ENCODE assay signal across 8 mouse cellular contexts in the genomic region with DNA sequence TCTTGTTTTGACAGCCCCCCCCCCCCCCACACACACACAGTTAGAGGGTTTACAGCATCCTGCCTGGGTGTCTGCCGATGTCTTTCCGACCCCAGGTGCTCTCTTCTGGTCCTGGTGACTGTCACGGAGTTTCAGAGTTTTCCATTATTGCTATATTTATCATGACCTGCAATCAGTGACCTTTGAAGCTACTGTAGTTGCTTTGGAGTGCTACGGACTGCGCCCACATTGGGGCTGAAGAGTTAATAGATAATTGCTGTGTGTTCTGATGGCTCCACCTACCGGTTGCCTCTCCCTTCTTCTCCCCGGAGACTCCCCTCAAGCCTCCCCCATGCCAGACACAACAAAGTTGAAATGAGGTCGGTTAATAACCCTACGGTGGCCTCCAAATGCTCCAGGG. TPM values are rescaled to one million over a fixed set of nuclear protein-coding genes. Genes with fewer than 3 reads are reported as not detected.
DNase-seq lines count a peak whose midpoint lies in the region; ATAC-seq and TF ChIP-seq lines count a peak whose summit lies in the region.
"Had no signal": no experiment of that assay in that cellular context is flagged by ENCODE, and none has a peak within 500 bp of the region (broad histone marks: within the 10 kb centered on the region; RNA-seq: fewer than 3 reads in every experiment).

No protein-coding gene starts in this region.

- H3K9me3 ChIP-seq in limb, embryonic 12.5 days = no peaks in the 10 kb centered on the region
- no peaks in the 10 kb centered on the region for H3K9me3 ChIP-seq in midbrain, postnatal 0 days (ENCODE audit: low read length)

- intact Hi-C loops in heart, postnatal 14 days (cut with DNase I) = loop anchor here (2.0 to 5.0 kb wide), 2 partner anchors 84 to 168 kb away; partner anchors contain the start of gene Rsad1

- 8% methylated on average over 9 of the region's 9 CpGs for WGBS in limb, embryonic 12.5 days
- 12% methylated on average over 9 of the region's 9 CpGs for WGBS in midbrain, postnatal 0 days

- peaks cover 15% of the 10 kb centered on the region for H3K4me1 ChIP-seq in limb, embryonic 12.5 days (replicated peaks)
- no peaks in the 10 kb centered on the region; the same call in 1 of the 2 replicates for H3K4me1 ChIP-seq in midbrain, postnatal 0 days (ENCODE audit: insufficient read depth, low read length)

- peaks cover 7% of the 10 kb centered on the region; the same call in 1 of the 2 replicates for H3K27me3 ChIP-seq in limb, embryonic 12.5 days
- no peaks in the 10 kb centered on the region for H3K27me3 ChIP-seq in midbrain, postnatal 0 days (ENCODE audit: insufficient read depth, low read length)

- H3K4me2 ChIP-seq in limb, embryonic 12.5 days = peak overlapping the region; percentile 36
- H3K4me2 ChIP-seq in midbrain, postnatal 0 days (ENCODE audit: low read depth, low read length, poor library complexity, severe bottlenecking) = no peak overlapping the region

- H3K4me3 ChIP-seq in limb, embryonic 12.5 days (replicated peaks) = no peak overlapping the region
- H3K4me3 ChIP-seq in midbrain, postnatal 0 days (ENCODE audit: low read depth, low read length) = no peak overlapping the region

- no peaks in the 10 kb centered on the region for H3K36me3 ChIP-seq in limb, embryonic 12.5 days
- no peaks in the 10 kb centered on the region for H3K36me3 ChIP-seq in midbrain, postnatal 0 days (ENCODE audit: insufficient read depth, low read length)

- H3K9ac ChIP-seq in limb, embryonic 12.5 days (replicated peaks) = no peak overlapping the region
- H3K9ac ChIP-seq in midbrain, postnatal 0 days (replicated peaks; ENCODE audit: low read length, poor library complexity, severe bottlenecking) = no peak overlapping the region

- peak; percentile 55 for TF ChIP-seq CTCF in midbrain, postnatal 0 days (IDR thresholded peaks at IDR 0.05)

- peak; percentile 82 for DNase-seq in CD4-positive, CD25-positive, alpha-beta regulatory T cell, adult 2 months (ENCODE audit: low read depth, low spot score)
- peak; percentile 74 for DNase-seq in Muller cell, postnatal 12 days (ENCODE audit: inconsistent ontology term)
- DNase-seq in embryo, embryonic 10.5 days (ENCODE audit: low spot score) = peak; percentile 75
- DNase-seq in heart, postnatal 14 days = peak; percentile 48 to 67
- peak; percentile 52 for DNase-seq in midbrain, postnatal 0 days (ENCODE audit: low spot score)
- no peak for DNase-seq in urinary bladder, postnatal 4 days (ENCODE audit: low spot score in 2 of 2)

- no peak overlapping the region for H3K27ac ChIP-seq in limb, embryonic 12.5 days
- no peak overlapping the region for H3K27ac ChIP-seq in midbrain, postnatal 0 days (ENCODE audit: low read depth, low read length)

- ATAC-seq in limb, embryonic 12.5 days (ENCODE audit: insufficient number of reproducible peaks, insufficient read depth, low FRiP score, low TSS enrichment, low read depth) = no peak
- ATAC-seq in midbrain, postnatal 0 days (ENCODE audit: low FRiP score) = no peak

RNA-seq across cellular contexts. Expression of gene Gm11541, which starts 12.5 kb away (rescaled TPM):
- not detected for total RNA-seq in heart, postnatal 14 days (2021)
- polyA plus RNA-seq in limb, embryonic 12.5 days (2016; fragmentation: Nextera tagmentation; extraction: Ambion mirVana) = 0.13 and 0.17 TPM in 2 replicates
- 0.22 TPM in 1 of 2 replicates, not detected in the other for total RNA-seq in midbrain, postnatal 0 days (2014; rRNA removed)
- polyA plus RNA-seq in midbrain, postnatal 0 days (2015; fragmentation: Nextera tagmentation; extraction: Ambion mirVana) = not detected in 2 replicates

RNA-seq across cellular contexts. Expression of gene Cdc34b, which starts 24.8 kb away (rescaled TPM):
- 1 to 10 TPM; 1.2 TPM for total RNA-seq in heart, postnatal 14 days (2021)
- 0.18 TPM in 1 of 2 replicates, not detected in the other for polyA plus RNA-seq in limb, embryonic 12.5 days (2016; fragmentation: Nextera tagmentation; extraction: Ambion mirVana)
- total RNA-seq in midbrain, postnatal 0 days (2014; rRNA removed) = 1.1 TPM in 1 of 2 replicates, not detected in the other
- polyA plus RNA-seq in midbrain, postnatal 0 days (2015; fragmentation: Nextera tagmentation; extraction: Ambion mirVana) = 0.14 TPM in 1 of 2 replicates, not detected in the other
- polyA plus RNA-seq: stomach, embryonic 14.5 days had no signal

RNA-seq across cellular contexts. Expression of gene Xylt2, which starts 39.4 kb away (rescaled TPM):
- total RNA-seq in heart, postnatal 14 days (2021) = 10 to 100 TPM; 12.5 to 15.1 TPM
- 24.7 and 31.9 TPM in 2 replicates for polyA plus RNA-seq in limb, embryonic 12.5 days (2016; fragmentation: Nextera tagmentation; extraction: Ambion mirVana)
- 38.4 and 45.8 TPM in 2 replicates for total RNA-seq in midbrain, postnatal 0 days (2014; rRNA removed)
- 10.2 and 12.5 TPM in 2 replicates for polyA plus RNA-seq in midbrain, postnatal 0 days (2015; fragmentation: Nextera tagmentation; extraction: Ambion mirVana)

Comparison
In these comparisons a context has a peak if more than half of its experiments do, and no peak if none do; other contexts are left out.
1. DNase-seq: peak in CD4-positive, CD25-positive, alpha-beta regulatory T cell, adult 2 months (single experiment), Muller cell, postnatal 12 days (single experiment), embryo, embryonic 10.5 days (single experiment), heart, postnatal 14 days (2 of 2) and midbrain, postnatal 0 days (single experiment); none in urinary bladder, postnatal 4 days (0 of 2).